22 mouse cellular contexts compared by ENCODE assay signal in the genomic region with DNA sequence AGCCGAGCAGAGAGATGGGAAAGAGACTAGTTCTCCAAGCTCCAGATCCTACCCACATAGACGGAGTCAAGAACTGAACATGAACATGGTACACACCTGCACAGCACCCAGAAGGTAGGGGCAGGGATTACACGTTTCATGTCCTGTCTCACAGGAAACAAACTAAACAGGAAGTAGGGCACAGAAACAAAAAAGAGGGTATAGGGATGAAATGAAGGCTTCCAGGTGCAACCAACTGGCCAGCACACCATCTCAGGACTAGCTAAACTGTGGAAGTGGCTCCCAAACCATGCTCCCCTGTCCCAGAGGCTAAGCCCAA. TPM values are rescaled to one million over a fixed set of nuclear protein-coding genes. Genes with fewer than 3 reads are reported as not detected.
A peak's percentile ranks its signal among the peaks of the same experiment; 100 is the strongest.
DNase-seq lines count a peak whose midpoint lies in the region; ATAC-seq lines count a peak whose summit lies in the region.
"Had no signal": no experiment of that assay in that cellular context is flagged by ENCODE, and none has a peak within 500 bp of the region (broad histone marks: within the 10 kb centered on the region; RNA-seq: fewer than 3 reads in every experiment).

No protein-coding gene starts in this region.

- H3K9ac ChIP-seq in heart, embryonic 14.5 days (ENCODE audit: low read length), result 0 out of 2 replicates have a peak overlapping the region, but pooled peaks have one; percentile 10
- H3K9ac ChIP-seq: embryonic facial prominence, embryonic 15.5 days; forebrain, embryonic 13.5 days; hindbrain, embryonic 14.5 days; limb, embryonic 12.5 days; liver, postnatal 0 days; midbrain, embryonic 15.5 days had no signal

- peak overlapping the region; percentile 77 for H3K27ac ChIP-seq in heart, embryonic 14.5 days (replicated peaks in 1 of 2; ENCODE audit: control insufficient read depth in 1 of 2, insufficient read depth in 1 of 2, low read depth in 2 of 2, low read length in 2 of 2)
- H3K27ac ChIP-seq: embryonic facial prominence, embryonic 15.5 days; forebrain, embryonic 13.5 days; hindbrain, embryonic 14.5 days; limb, embryonic 12.5 days; midbrain, embryonic 15.5 days had no signal

- peaks cover 12 to 18% of the 10 kb centered on the region in 2 experiments for H3K4me1 ChIP-seq in heart, embryonic 14.5 days (ENCODE audit: control insufficient read depth in 2 of 2, insufficient read depth in 2 of 2, low read length in 2 of 2)
- H3K4me1 ChIP-seq: embryonic facial prominence, embryonic 15.5 days; limb, embryonic 12.5 days; midbrain, embryonic 15.5 days had no signal

- DNase-seq in heart, postnatal 25 days (ENCODE audit: low spot score), result no peak
- peak; percentile 60 for DNase-seq in thymus, postnatal 0 days (ENCODE audit: low spot score)
- no peak for DNase-seq in adrenal gland, postnatal 36 days
- DNase-seq in adrenal gland, adult 8-10 months, result no peak
- DNase-seq: adrenal gland, postnatal 10 days; kidney, adult 11 months; kidney, postnatal 25 days; liver, postnatal 0 days; lung, postnatal 4 days; right cerebral cortex, postnatal 4 days had no signal

- peaks cover 30% of the 10 kb centered on the region for H3K36me3 ChIP-seq in heart, embryonic 14.5 days (ENCODE audit: control insufficient read depth, insufficient read depth, low read length)

- no peaks in the 10 kb centered on the region for H3K27me3 ChIP-seq in heart, embryonic 14.5 days (ENCODE audit: control insufficient read depth, insufficient read depth, low read length)
- H3K27me3 ChIP-seq: embryonic facial prominence, embryonic 15.5 days; forebrain, embryonic 13.5 days; limb, embryonic 12.5 days; midbrain, embryonic 15.5 days had no signal

- intact Hi-C loops in heart, postnatal 25 days (cut with DNase I), result no loop called here

- ATAC-seq in heart, embryonic 14.5 days (ENCODE audit: insufficient number of reproducible peaks, insufficient read depth, low FRiP score, low read depth), result no peak
- ATAC-seq in CD4-positive, CD25-positive, alpha-beta regulatory T cell, adult 4 months, result peak; percentile 56
- peak; percentile 40 for ATAC-seq in activated CD4-positive, CD25-positive, alpha-beta regulatory T cell, adult 4 months
- ATAC-seq: forebrain, embryonic 13.5 days; liver, postnatal 0 days; midbrain, embryonic 15.5 days had no signal

- WGBS in heart, embryonic 14.5 days, result 86% methylated on average over 3 of the region's 3 CpGs

- H3K4me2 ChIP-seq in heart, embryonic 14.5 days (ENCODE audit: low read length), result no peak overlapping the region
- H3K4me2 ChIP-seq: embryonic facial prominence, embryonic 15.5 days; forebrain, embryonic 13.5 days; hindbrain, embryonic 14.5 days; limb, embryonic 12.5 days; midbrain, embryonic 15.5 days had no signal

- H3K4me3 ChIP-seq in heart, embryonic 14.5 days (ENCODE audit: control insufficient read depth in 1 of 2, insufficient read depth in 1 of 2, low read depth in 1 of 2, low read length in 2 of 2), result no peak overlapping the region
- H3K4me3 ChIP-seq: embryonic facial prominence, embryonic 15.5 days; forebrain, embryonic 13.5 days; limb, embryonic 12.5 days; midbrain, embryonic 15.5 days had no signal

- H3K9me3 ChIP-seq in heart, embryonic 14.5 days (ENCODE audit: control insufficient read depth, low read length), result no peaks in the 10 kb centered on the region
- H3K9me3 ChIP-seq: embryonic facial prominence, embryonic 15.5 days; forebrain, embryonic 13.5 days; limb, embryonic 12.5 days; midbrain, embryonic 15.5 days had no signal

RNA-seq across cellular contexts. Expression of a gene that starts 55.9 kb away (rescaled TPM):
- 12.1 and 14.3 TPM in 2 replicates for polyA plus RNA-seq in heart, embryonic 14.5 days (2014; fragmentation: Nextera tagmentation; extraction: Ambion mirVana)
- 10 to 100 TPM in 1 of 2 experiments, 1 to 10 TPM in 1; 5.7 to 13.6 TPM for total RNA-seq in heart, postnatal 25 days (2021)
- polyA plus RNA-seq in CD4-positive, CD25-positive, alpha-beta regulatory T cell, adult 4 months (2017; shearing (Covaris generic)), result 10 to 100 TPM; 33.3 to 37.9 TPM
- 10 to 100 TPM; 36.2 to 37.2 TPM for polyA plus RNA-seq in activated CD4-positive, CD25-positive, alpha-beta regulatory T cell, adult 4 months (2017; shearing (Covaris generic))
- polyA plus RNA-seq in thymus, postnatal 0 days (2015; fragmentation: Nextera tagmentation; extraction: Ambion mirVana), result 19.6 and 31.3 TPM in 2 replicates
- total RNA-seq in adrenal gland, postnatal 36 days (2021), result 10 to 100 TPM; 27.4 to 66.4 TPM
- 10 to 100 TPM; 30.2 to 50.3 (median 41.6) TPM for total RNA-seq in adrenal gland, adult 8-10 months (2022)

RNA-seq across cellular contexts. Expression of a gene that starts 56.1 kb away (rescaled TPM):
- 20.6 and 22.3 TPM in 2 replicates for polyA plus RNA-seq in heart, embryonic 14.5 days (2014; fragmentation: Nextera tagmentation; extraction: Ambion mirVana)
- 10 to 100 TPM in 1 of 2 experiments, 1 to 10 TPM in 1; 9.1 to 10.4 TPM for total RNA-seq in heart, postnatal 25 days (2021)
- 10 to 100 TPM; 27.1 to 29.5 TPM for polyA plus RNA-seq in CD4-positive, CD25-positive, alpha-beta regulatory T cell, adult 4 months (2017; shearing (Covaris generic))
- 10 to 100 TPM; 19.7 to 29.2 TPM for polyA plus RNA-seq in activated CD4-positive, CD25-positive, alpha-beta regulatory T cell, adult 4 months (2017; shearing (Covaris generic))
- polyA plus RNA-seq in thymus, postnatal 0 days (2015; fragmentation: Nextera tagmentation; extraction: Ambion mirVana), result 21.2 and 23.2 TPM in 2 replicates
- total RNA-seq in adrenal gland, postnatal 36 days (2021), result 10 to 100 TPM; 48.3 to 73.1 TPM
- total RNA-seq in adrenal gland, adult 8-10 months (2022), result 10 to 100 TPM; 49.5 to 78.3 (median 62.2) TPM

RNA-seq across cellular contexts. Expression of a gene that starts 56.3 kb away (rescaled TPM):
- 1.2 and 1.8 TPM in 2 replicates for polyA plus RNA-seq in heart, embryonic 14.5 days (2014; fragmentation: Nextera tagmentation; extraction: Ambion mirVana)
- 1 to 10 TPM in 1 of 2 experiments, under 1 TPM in 1; 0.47 to 1.5 TPM for total RNA-seq in heart, postnatal 25 days (2021)
- polyA plus RNA-seq in CD4-positive, CD25-positive, alpha-beta regulatory T cell, adult 4 months (2017; shearing (Covaris generic)), result under 1 TPM in 1 of 2 experiments, not detected in 1; 0.62 TPM
- not detected for polyA plus RNA-seq in activated CD4-positive, CD25-positive, alpha-beta regulatory T cell, adult 4 months (2017; shearing (Covaris generic))
- 2.6 and 3.2 TPM in 2 replicates for polyA plus RNA-seq in thymus, postnatal 0 days (2015; fragmentation: Nextera tagmentation; extraction: Ambion mirVana)
- not detected for total RNA-seq in adrenal gland, postnatal 36 days (2021)
- not detected for total RNA-seq in adrenal gland, adult 8-10 months (2022)
- total RNA-seq: common myeloid progenitor, adult 5-6 weeks; gastrocnemius, adult 8-10 months; layer of hippocampus, postnatal 14 days had no signal
- polyA plus RNA-seq: forebrain, embryonic 13.5 days; hindbrain, embryonic 14.5 days; limb, embryonic 12.5 days; neural tube, embryonic 11.5 days had no signal
